Mouse (Mus musculus) kidney, embryonic 15.5 days (tissue): ENCODE measurements at regions not wholly inside any gene's neighbourhood (a gene's known extent, or its start where the extent isn't known, plus 50 kb on each side); places are given as distances from the start of the nearest gene placed in this dataset.
"Not testable (repeated sequence)": the region's sequence is repeated elsewhere in the genome, so short reads cannot be mapped to it uniquely, and the experiment has no call there.

ENCODE experiments used
- ATAC-seq: fragments of 200-750 bp; cut with Nextera tagmentation; replicated peaks from 2 replicates; pipeline ENCODE4 v1.8.0; 2017; ENCODE audit warnings: moderate TSS enrichment; ENCODE audit not compliant: low FRiP score
- H3K27ac ChIP-seq: fragments of 300-500 bp; sonication (generic); 2 replicates; pipeline ENCODE4 v1.5.1; 2015; ENCODE audit warnings: mild to moderate bottlenecking, inconsistent platforms
- H3K27me3 ChIP-seq: fragments of 300-500 bp; sonication (generic); 2 replicates; pipeline ENCODE4 v1.6.1; 2015; ENCODE audit warnings: inconsistent platforms
- H3K36me3 ChIP-seq: fragments of 300-500 bp; sonication (generic); 2 replicates; pipeline ENCODE4 v1.6.1; 2015; ENCODE audit warnings: inconsistent platforms
- H3K4me1 ChIP-seq: fragments of 300-500 bp; sonication (generic); 2 replicates; pipeline ENCODE4 v1.6.1; 2015; ENCODE audit warnings: inconsistent platforms
- H3K4me2 ChIP-seq: fragments of 300-500 bp; sonication (generic); 2 replicates; pipeline ENCODE4 v1.6.1; 2015; ENCODE audit warnings: moderate library complexity, mild to moderate bottlenecking, inconsistent platforms
- H3K4me3 ChIP-seq: fragments of 300-500 bp; sonication (generic); replicated peaks from 2 replicates; pipeline ENCODE4 v1.5.1; 2015; ENCODE audit warnings: mild to moderate bottlenecking, inconsistent platforms
- H3K9ac ChIP-seq: fragments of 300-500 bp; sonication (generic); 2 replicates; pipeline ENCODE4 v1.6.1; 2015; ENCODE audit warnings: mild to moderate bottlenecking, inconsistent platforms
- H3K9me3 ChIP-seq: fragments of 300-500 bp; sonication (generic); replicated peaks from 2 replicates; pipeline ENCODE4 v1.6.1; 2016; ENCODE audit warnings: inconsistent platforms
- WGBS: fragments of 180-500 bp; shearing (Covaris S2); methylation state at CpG from one replicate; pipeline ENCODE4 v1.1.7; 2015; ENCODE audit warnings: mixed read lengths; 5-methylcytosine and 5-hydroxymethylcytosine counted together

GRCm38 (mm10) chr6:62889194-62889593, 366.5 kb upstream of the Grid2 start:
- Histone ChIP-seq H3K9ac (no peak overlapping the region), H3K4me2 (no peak overlapping the region), H3K27me3 (no peaks in the 10 kb centered on the region), H3K4me1 (no peaks in the 10 kb centered on the region), H3K9me3 (no peaks in the 10 kb centered on the region), H3K27ac (no peak overlapping the region), H3K4me3 (no peak overlapping the region), H3K36me3 (no peaks in the 10 kb centered on the region)
- WGBS: 11% methylated on average over 1 of the region's 1 CpGs
- ATAC-seq: no peak

GRCm38 (mm10) chr6:62912758-62913157, 342.9 kb upstream of the Grid2 start:
- H3K4me1 ChIP-seq: no peaks in the 10 kb centered on the region
- H3K9me3 ChIP-seq: no peaks in the 10 kb centered on the region
- no peak overlapping the region for H3K4me3 ChIP-seq
- H3K9ac ChIP-seq: no peak overlapping the region
- no peak overlapping the region for H3K4me2 ChIP-seq
- no peak for ATAC-seq
- 87% methylated on average over 2 of the region's 2 CpGs for WGBS
- no peak overlapping the region for H3K27ac ChIP-seq
- H3K36me3 ChIP-seq: no peaks in the 10 kb centered on the region
- H3K27me3 ChIP-seq: no peaks in the 10 kb centered on the region

DNA sequence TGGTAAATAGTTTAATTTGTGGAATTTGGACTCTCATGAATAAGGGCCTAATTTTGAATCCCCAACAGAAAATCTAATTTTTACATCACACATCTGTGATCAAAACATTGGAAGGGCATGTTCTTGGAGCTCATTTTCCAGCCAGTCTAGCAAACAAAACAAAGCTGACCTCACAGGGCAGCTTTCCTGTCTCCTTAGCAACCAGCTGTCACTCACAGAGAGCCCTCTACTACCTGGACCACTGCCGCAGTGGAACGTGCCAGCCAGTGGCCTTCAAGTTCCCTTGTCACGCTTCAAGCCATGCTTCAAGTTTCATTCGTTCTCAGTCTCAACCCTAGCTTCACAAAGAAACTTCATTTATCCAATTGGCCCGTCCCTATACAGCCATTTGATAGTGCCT, 338.6 kb upstream of the Grid2 start:
- H3K4me2 ChIP-seq, H3K9ac ChIP-seq, H3K4me1 ChIP-seq, H3K9me3 ChIP-seq, H3K4me3 ChIP-seq, H3K27me3 ChIP-seq, H3K36me3 ChIP-seq, H3K27ac ChIP-seq: not testable (repeated sequence)
- WGBS: 53% methylated on average over 3 of the region's 5 CpGs
- peak; percentile 64 for ATAC-seq

DNA sequence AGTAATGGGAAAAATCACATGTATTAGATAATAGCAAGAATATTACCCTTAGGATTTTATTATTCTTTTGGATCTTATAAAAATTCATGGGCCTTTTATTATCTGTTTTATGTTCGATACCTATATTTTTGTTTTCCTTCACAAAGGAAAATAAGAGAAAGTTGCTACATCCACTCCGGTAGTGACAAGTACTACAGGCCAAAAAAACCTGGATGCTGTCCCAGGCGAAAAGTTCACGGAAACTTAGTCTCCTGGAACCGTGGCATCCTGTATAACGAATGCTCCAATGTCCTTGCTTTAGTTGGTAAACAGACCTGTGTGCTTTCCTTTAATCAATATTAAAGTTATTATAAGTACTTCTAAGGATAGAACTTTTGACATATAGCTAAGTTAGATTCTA, 337.7 kb upstream of the Grid2 start:
- ATAC-seq: no peak
- no peaks in the 10 kb centered on the region for H3K9me3 ChIP-seq
- no peak overlapping the region for H3K4me2 ChIP-seq
- H3K27ac ChIP-seq: no peak overlapping the region
- WGBS: 87% methylated on average over 6 of the region's 6 CpGs
- no peaks in the 10 kb centered on the region for H3K36me3 ChIP-seq
- H3K9ac ChIP-seq: no peak overlapping the region
- H3K4me3 ChIP-seq: no peak overlapping the region
- no peaks in the 10 kb centered on the region for H3K4me1 ChIP-seq
- no peaks in the 10 kb centered on the region for H3K27me3 ChIP-seq

DNA sequence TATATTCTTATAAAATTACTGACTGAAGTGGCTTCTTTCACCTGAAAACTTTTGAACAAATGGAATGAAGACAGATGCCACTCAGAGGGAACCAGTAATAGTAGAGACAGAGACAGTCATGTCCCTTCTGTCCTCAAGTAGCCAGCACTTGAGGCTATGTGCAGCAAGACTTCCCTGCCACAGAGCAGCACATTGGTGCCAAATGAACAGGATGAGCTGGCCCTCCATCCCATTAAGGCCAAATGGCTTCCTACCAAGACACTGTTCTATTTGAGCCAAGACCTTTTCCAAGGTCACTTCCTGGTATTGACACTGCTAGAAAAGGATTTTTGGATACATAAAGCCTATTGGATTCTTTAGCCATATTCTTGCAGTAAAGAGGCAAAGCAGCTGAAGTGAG, 336.6 kb upstream of the Grid2 start:
- Histone ChIP-seq H3K27ac (no peak overlapping the region), H3K4me3 (no peak overlapping the region), H3K4me2 (no peak overlapping the region), H3K36me3 (no peaks in the 10 kb centered on the region), H3K9me3 (no peaks in the 10 kb centered on the region), H3K4me1 (no peaks in the 10 kb centered on the region), H3K27me3 (no peaks in the 10 kb centered on the region), H3K9ac (no peak overlapping the region)
- no peak for ATAC-seq
